Mouse (Mus musculus) hindbrain, postnatal 0 days (tissue): ENCODE data around the gene Disp1. TPM values are rescaled to one million over a fixed set of nuclear protein-coding genes. Genes with fewer than 3 reads are reported as not detected.
A peak's percentile ranks its signal among the peaks of the same experiment; 100 is the strongest.

Source experiments
- ATAC-seq: fragments of 200-750 bp; cut with Nextera tagmentation; 2 replicates; pipeline ENCODE4 v1.8.0; 2017; ENCODE audit warnings: mild to moderate bottlenecking, moderate TSS enrichment, moderate library complexity
- DNase-seq: peaks from one replicate; pipeline ENCODE4 v3.0.0-alpha.2; 2015; ENCODE audit warnings: low spot score
- H3K27ac ChIP-seq: fragments of 300-500 bp; sonication (generic); 2 replicates; pipeline ENCODE4 v1.5.1; 2014; ENCODE audit warnings: mild to moderate bottlenecking
- H3K27me3 ChIP-seq: fragments of 300-500 bp; sonication (generic); 2 replicates; pipeline ENCODE4 v1.6.1; 2014; ENCODE audit warnings: low read length, mixed read lengths; ENCODE audit not compliant: insufficient read depth
- H3K36me3 ChIP-seq: fragments of 300-500 bp; sonication (generic); 2 replicates; pipeline ENCODE4 v1.6.1; 2014; ENCODE audit warnings: low read length, mixed read lengths; ENCODE audit not compliant: insufficient read depth
- H3K4me1 ChIP-seq: fragments of 300-500 bp; sonication (generic); 2 replicates; pipeline ENCODE4 v1.6.1; 2014; ENCODE audit warnings: antibody characterized with exemption, low read length, mixed read lengths; ENCODE audit not compliant: insufficient read depth
- H3K4me2 ChIP-seq: fragments of 300-500 bp; sonication (generic); 2 replicates; pipeline ENCODE4 v1.6.1; 2014; ENCODE audit warnings: low read depth, mild to moderate bottlenecking, low read length, moderate library complexity, mixed read lengths
- H3K4me3 ChIP-seq: fragments of 300-500 bp; sonication (generic); 2 replicates; pipeline ENCODE4 v1.5.1; 2014; ENCODE audit warnings: low read length
- H3K9ac ChIP-seq: fragments of 300-500 bp; sonication (generic); replicated peaks from 2 replicates; pipeline ENCODE4 v1.6.1; 2014; ENCODE audit warnings: mild to moderate bottlenecking, low read length, moderate library complexity, mixed read lengths
- H3K9me3 ChIP-seq: fragments of 300-500 bp; sonication (generic); 2 replicates; pipeline ENCODE4 v1.6.1; 2016; ENCODE audit warnings: low read length, mixed read lengths
- CTCF ChIP-seq: IDR thresholded peaks from 2 replicates; pipeline ENCODE4 v1.5.1; 2016; ENCODE audit warnings: antibody characterized with exemption, control low read depth, low read depth
- WGBS: fragments of 180-500 bp; shearing (Covaris S2); extraction: QIAGEN DNeasy Blood & Tissue Kit; methylation state at CpG from one replicate; pipeline ENCODE4 v1.1.7; 2014; 5-methylcytosine and 5-hydroxymethylcytosine counted together
- polyA plus RNA-seq: library from polyadenylated mRNA; unstranded; fragments of >200 nt; fragmentation: Nextera tagmentation; extraction: Ambion mirVana; gene quantifications from 2 replicates; pipeline ENCODE4 v1.2.1, GENCODE M21; 2015
- total RNA-seq: library from RNA; depleted of rRNA; stranded (reverse); fragments of >200 nt; gene quantifications from 2 replicates; pipeline ENCODE4 v1.2.3, GENCODE M21; 2014

Gene Disp1
- total and polyA plus RNA-seq, 2 experiments from 2014 or later = 7.4 to 8.2 TPM

DNA sequence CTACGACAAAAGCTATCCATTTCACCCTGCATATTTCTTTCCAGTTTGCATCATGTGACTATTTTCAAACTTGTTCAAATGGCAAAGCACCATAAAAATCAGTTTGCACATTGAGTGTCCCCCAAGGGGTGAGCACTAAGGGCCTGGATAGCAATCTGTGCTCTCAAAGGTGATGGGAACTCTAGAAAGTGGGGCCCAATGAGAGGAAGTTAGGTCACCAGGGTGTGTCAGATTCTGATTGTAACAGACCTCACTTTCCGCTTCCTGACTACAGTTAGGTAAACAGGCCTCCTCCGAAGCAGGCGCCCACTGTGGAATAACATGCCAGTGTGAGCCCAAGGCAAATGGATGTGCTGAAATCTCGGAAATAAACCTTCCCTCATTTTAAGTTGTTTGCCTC is 54.6 kb downstream of the Disp1 start:
- H3K9me3 ChIP-seq = no peaks in the 10 kb centered on the region
- H3K4me1 ChIP-seq = no peaks in the 10 kb centered on the region
- H3K36me3 ChIP-seq = no peaks in the 10 kb centered on the region
- WGBS = 95% methylated on average over 5 of the region's 5 CpGs
- ATAC-seq = no peak
- no peak overlapping the region for H3K9ac ChIP-seq
- no peak overlapping the region for H3K27ac ChIP-seq
- no peak for DNase-seq
- no peak overlapping the region for H3K4me2 ChIP-seq
- H3K4me3 ChIP-seq = no peak overlapping the region
- H3K27me3 ChIP-seq = no peaks in the 10 kb centered on the region
- no peak for TF ChIP-seq CTCF

DNA sequence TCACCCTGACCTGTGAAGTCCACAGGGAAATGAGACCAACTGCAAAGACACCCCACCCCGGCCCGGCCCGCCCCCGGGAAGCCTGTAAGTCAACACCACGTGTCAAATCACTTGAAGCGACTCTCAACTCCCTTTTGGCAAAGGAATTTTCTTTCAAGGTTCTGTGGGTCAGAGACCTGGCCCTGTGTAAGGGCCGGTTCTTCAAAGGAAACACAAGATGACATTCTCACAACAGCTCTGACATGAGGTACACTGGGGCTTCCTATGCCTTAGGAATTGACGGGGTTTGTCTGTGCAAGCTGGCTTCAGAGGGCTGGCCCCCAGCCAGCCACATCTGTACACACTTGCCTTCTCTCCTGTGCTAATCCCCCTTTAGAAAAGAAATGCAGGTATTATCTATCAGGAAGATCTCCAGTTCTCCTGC is 56.7 kb downstream of the Disp1 start:
- Histone ChIP-seq H3K4me2 (no peak overlapping the region), H3K9me3 (no peaks in the 10 kb centered on the region), H3K36me3 (no peaks in the 10 kb centered on the region), H3K27me3 (no peaks in the 10 kb centered on the region), H3K27ac (no peak overlapping the region), H3K4me1 (no peaks in the 10 kb centered on the region), H3K9ac (no peak overlapping the region), H3K4me3 (no peak overlapping the region)
- DNase-seq = no peak
- 74% methylated on average over 8 of the region's 8 CpGs for WGBS
- TF ChIP-seq CTCF = no peak
- ATAC-seq = no peak

DNA sequence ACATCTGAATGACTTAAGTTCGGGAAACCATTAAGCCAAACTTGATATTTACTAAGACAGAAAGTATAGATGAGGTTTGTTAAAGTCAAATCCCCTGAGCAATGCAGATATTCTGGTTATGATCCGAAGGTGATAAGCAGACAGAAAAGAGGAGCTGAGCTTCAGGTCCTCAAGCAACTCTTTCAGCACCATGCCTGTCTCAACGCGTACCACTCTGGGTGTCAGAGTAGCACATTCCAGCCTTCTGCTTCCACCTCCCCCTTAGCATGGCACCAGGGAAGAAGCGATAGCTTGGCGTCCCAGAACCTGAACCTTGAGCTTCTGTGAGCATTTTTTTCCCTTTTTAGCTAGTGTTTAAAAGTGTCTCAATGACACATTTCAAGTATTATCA is 57.1 kb downstream of the Disp1 start:
- 94% methylated on average over 6 of the region's 6 CpGs for WGBS
- no peaks in the 10 kb centered on the region for H3K27me3 ChIP-seq
- no peak overlapping the region for H3K4me3 ChIP-seq
- ATAC-seq = no peak
- TF ChIP-seq CTCF = no peak
- no peak overlapping the region for H3K9ac ChIP-seq
- no peak for DNase-seq
- no peaks in the 10 kb centered on the region for H3K36me3 ChIP-seq
- no peaks in the 10 kb centered on the region for H3K9me3 ChIP-seq
- H3K27ac ChIP-seq = no peak overlapping the region
- H3K4me2 ChIP-seq = no peak overlapping the region
- H3K4me1 ChIP-seq = no peaks in the 10 kb centered on the region

DNA sequence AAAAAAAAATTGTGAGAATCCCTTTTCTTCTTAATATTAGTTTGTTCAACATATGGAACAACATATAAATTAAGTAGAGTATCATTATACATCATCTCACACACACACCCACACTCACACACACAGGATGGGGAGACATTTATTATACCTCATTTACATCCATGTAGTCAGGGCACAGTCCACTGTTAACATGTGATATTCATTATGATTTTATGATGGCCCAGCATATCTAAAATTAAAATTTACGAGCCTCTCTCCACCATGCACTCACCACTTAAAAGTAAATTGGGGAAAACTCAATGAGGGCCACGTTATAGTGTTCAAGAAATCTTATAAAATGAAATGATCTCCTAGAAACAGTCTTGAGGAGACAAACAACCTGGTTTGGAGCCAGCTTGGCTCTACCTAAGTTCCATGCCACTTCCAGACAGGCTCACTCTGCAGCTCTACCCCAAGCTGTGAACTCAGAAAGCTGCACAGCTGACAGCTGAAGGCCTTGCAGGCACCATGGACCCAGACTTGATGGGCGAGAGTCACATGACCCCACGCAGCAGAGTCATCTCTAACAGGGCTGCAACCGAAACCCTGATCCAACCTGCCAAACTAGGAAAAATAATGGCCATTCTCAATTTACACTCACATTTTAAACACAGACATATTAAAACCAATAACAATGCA is 57.7 kb downstream of the Disp1 start:
- ATAC-seq (no peak), DNase-seq (no peak)
- WGBS = 84% methylated on average over 5 of the region's 5 CpGs
- Histone ChIP-seq H3K4me3 (no peak overlapping the region), H3K4me2 (no peak overlapping the region), H3K27me3 (no peaks in the 10 kb centered on the region), H3K9me3 (no peaks in the 10 kb centered on the region), H3K4me1 (no peaks in the 10 kb centered on the region), H3K27ac (no peak overlapping the region), H3K36me3 (no peaks in the 10 kb centered on the region), H3K9ac (no peak overlapping the region)
- no peak for TF ChIP-seq CTCF

DNA sequence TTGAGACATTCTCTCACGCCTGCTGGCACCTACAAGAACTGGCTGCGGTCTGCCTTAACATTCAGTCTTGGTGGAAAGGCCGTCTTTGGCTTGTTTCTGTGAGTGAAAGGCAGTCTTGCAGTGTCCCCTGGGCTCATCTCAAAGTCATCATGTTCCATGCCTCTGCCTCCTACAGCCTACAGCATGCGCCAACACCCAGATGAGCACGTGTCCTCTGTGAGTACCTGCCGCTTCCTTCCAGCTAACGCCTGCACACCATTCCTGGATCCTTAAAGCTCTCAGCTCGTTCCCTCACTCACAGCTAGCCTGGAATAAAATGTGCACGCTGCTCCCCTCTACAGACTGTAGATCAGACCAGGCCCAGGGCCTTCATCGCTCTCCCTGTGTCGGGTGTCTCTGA is 60.3 kb downstream of the Disp1 start:
- TF ChIP-seq CTCF = no peak
- no peak overlapping the region for H3K9ac ChIP-seq
- 77% methylated on average over 11 of the region's 11 CpGs for WGBS

DNA sequence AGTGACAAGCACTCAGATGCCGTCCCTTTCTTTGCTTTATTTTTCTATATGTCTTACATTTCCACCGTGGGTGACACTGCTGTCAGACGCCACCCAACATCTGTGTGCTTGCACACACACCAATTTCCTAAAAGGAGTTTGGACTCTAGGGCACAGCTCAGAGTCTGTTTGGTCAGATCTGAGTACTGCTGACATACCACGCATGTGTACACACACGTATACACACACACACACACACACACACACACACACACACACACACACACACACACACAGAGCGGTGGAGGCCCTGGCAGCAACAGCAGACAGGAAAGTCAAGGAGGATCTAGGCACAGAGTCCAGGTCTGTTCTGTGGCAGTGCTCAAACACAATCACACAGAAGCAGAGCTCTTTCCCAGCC is 61.1 kb downstream of the Disp1 start:
- Histone ChIP-seq H3K9me3 (no peaks in the 10 kb centered on the region), H3K36me3 (no peaks in the 10 kb centered on the region), H3K4me2 (no peak overlapping the region), H3K27me3 (no peaks in the 10 kb centered on the region), H3K27ac (no peak overlapping the region), H3K9ac (no peak overlapping the region), H3K4me1 (no peaks in the 10 kb centered on the region), H3K4me3 (no peak overlapping the region)
- no peak for ATAC-seq
- no peak for DNase-seq
- 86% methylated on average over 6 of the region's 6 CpGs for WGBS
- TF ChIP-seq CTCF = no peak

More for the DNA sequence above, 60.3 kb downstream of the Disp1 start:
- ATAC-seq (no peak), DNase-seq (no peak)
- H3K9me3 ChIP-seq = no peaks in the 10 kb centered on the region
- H3K36me3 ChIP-seq = no peaks in the 10 kb centered on the region
- no peak overlapping the region for H3K4me3 ChIP-seq
- no peaks in the 10 kb centered on the region for H3K27me3 ChIP-seq
- H3K4me2 ChIP-seq = no peak overlapping the region
- H3K27ac ChIP-seq = peak overlapping the region; percentile 15; the same call in 1 of the 2 replicates
- H3K4me1 ChIP-seq = no peaks in the 10 kb centered on the region

DNA sequence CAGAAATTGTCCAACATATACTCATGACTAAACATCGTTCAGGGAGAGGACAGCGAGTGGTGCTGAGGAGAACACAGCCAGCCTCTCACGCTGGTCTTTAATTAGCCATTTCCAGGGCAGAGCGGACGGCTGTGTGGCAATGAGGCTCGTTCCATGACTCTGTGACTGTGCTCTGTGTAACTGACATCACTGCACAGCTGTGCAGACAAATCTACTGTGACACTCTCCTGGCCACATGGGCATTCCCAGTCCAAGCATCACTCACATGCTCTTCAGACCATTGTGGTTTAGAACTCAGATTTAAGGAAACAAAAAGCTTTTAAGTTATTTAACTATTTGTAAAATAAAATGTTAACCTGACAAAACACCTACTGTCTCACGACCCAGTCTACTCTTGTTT is 62.1 kb downstream of the Disp1 start:
- no peaks in the 10 kb centered on the region for H3K36me3 ChIP-seq
- no peak for DNase-seq

More for the DNA sequence above, 62.1 kb downstream of the Disp1 start:
- Histone ChIP-seq H3K4me3 (no peak overlapping the region), H3K27ac (no peak overlapping the region), H3K9ac (no peak overlapping the region), H3K9me3 (no peaks in the 10 kb centered on the region), H3K27me3 (no peaks in the 10 kb centered on the region), H3K4me1 (no peaks in the 10 kb centered on the region), H3K4me2 (no peak overlapping the region)
- 55% methylated on average over 7 of the region's 7 CpGs for WGBS
- no peak for TF ChIP-seq CTCF
- ATAC-seq = no peak
